Mouse (Mus musculus) cerebellum, postnatal 10 days (tissue): ENCODE measurements around the gene Surf4.

Experiments
- DNase-seq, 2 experiments: peaks; one replicate each; pipeline ENCODE4 v3.0.0; 2021; ENCODE audit warnings: mixed read lengths in 2 of 2

Surf4 gene

GRCm38 (mm10) chr2:26933304-26934055, at the start of gene Surf4, which contains the start of gene Stkld1:
Gene Surf4 (minus strand): TSS chr2:26933928.
Gene Stkld1 (plus strand): TSS chr2:26934047.
- DNase-seq, result peak; percentile 96 to 97

- no peak for DNase-seq
These were observed 46.6 kb upstream of the Surf4 start for GRCm38 (mm10) chr2:26980361-26980760.

DNA sequence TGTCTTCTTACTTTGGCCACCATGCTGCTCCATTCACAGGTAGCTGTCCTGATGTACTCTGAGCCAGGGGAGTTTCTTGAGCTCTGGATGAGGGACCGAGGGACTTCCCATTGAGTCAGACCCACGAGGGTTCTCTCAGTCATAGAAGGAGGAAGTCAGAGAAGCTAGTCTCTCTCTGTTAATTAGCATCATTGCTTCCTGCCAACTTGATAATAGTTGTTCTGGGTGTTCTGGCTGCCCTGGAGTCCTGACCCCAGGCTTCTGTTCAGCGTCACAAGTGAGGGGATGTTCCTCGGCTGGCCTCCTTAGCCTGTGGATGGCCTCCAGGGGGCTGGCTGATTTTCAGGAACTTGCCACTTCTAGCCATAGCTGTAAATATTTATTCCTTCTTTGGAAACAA, 40.2 kb upstream of the Surf4 start:
- no peak for DNase-seq

DNA sequence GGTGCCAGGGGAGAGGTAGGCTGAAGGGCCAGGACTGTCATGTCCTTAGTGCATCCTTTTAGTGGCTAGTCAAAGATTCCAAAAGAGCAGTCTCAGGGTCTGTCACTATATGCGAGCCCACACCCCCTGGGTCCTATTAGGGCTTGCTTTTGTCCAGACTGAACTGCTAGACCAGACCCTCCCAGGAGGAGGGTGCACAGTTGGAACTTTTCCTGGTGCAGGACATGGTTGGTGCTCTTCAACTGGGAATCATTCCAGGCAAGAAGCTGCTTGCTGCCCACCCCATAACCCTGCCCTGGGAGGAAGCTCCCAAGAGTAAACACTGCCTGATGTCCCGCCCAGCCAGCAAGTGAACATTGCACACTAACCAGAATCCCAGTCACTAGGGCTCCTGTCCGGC, 39.4 kb upstream of the Surf4 start, which contains the start of gene Adamts13:
Gene Adamts13 (plus strand): TSS at position 301 of the 400 bp plus-strand sequence.
- DNase-seq, result no peak

GRCm38 (mm10) chr2:26967262-26967661, 33.5 kb upstream of the Surf4 start:
- DNase-seq, result no peak

- peak in 1 of 2 experiments; percentile 29 for DNase-seq
These were observed 31.1 kb upstream of the Surf4 start for GRCm38 (mm10) chr2:26964724-26965370.

DNA sequence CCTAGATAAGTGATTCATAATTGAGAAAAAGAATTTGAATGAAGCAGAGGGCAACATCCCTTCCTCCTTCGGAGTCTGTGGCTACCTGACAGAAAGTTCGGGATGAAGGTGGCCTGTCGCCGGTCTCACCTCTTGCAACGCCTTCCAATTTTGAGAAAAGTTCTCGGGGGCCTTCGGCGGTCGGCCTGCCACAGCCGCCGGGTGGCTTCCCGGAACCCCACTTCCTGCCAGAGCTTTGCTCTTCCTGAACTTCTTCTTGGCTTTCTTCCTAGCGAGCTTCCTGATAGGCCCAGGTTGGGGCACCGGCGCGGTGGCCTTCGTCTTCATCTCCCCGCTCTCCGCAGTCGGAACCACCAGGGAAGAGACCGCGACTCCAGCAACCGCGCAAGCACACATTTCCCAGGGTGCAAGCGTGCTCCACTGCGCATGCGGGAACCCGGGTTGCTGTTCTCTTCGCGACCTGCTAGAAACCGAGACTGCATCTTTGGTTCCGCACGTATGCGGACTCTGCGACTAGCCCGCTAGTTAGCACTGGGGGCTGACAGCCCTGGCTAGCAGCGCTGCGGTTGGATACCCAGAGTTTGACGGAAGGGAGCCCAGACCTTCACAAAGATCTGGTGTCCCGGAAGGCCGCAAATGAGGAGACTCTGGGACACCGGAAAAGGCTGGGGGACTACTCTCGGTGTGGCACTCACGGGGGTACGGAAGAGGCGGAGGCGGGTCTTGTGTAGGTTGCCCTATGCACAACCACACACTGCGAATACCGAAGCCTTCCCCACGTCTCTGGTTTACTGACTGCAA, 30.4 kb upstream of the Surf4 start, which contains the start of gene Rexo4:
Gene Rexo4 (minus strand): TSS at position 464 of the 801 bp plus-strand sequence.
- DNase-seq, result peak; percentile 96 to 97

DNA sequence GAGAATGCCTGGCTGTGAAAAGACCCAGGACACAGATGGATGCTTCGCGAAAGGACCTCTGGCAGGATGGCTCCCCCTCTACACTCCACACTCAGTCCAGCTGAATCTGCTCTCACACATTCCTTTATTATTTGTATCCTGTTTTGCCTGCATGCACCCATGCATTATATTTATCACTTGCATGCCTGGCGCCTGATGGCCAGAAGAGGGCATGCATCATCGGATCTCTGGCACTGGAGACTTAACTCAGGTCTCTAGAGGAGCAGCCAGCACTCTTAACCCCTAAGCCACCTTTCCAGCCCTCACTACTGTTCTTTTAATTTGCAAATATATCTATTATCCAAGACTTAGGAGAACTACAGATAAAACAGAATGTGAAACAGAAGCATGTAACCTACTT, 27.0 kb upstream of the Surf4 start:
- peak; percentile 47 to 53 for DNase-seq

DNA sequence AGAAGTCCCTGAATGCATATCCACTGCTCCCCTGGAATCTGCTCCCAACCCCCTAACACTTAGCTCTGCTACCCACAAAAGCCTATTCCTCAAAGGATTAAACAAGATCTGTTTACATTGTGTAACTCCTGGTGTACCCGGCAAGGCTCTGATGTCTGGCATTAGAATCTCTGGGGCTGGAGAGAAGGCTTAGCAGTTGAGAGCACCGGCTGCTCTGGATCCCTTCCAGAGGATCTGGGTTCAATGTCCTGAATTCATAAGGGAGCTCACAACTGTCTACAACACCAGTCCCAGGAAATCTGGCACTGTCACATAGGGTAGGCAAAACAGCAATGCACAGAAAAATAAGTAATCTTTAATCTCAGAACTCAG, 23.7 kb upstream of the Surf4 start:
- no peak for DNase-seq

DNA sequence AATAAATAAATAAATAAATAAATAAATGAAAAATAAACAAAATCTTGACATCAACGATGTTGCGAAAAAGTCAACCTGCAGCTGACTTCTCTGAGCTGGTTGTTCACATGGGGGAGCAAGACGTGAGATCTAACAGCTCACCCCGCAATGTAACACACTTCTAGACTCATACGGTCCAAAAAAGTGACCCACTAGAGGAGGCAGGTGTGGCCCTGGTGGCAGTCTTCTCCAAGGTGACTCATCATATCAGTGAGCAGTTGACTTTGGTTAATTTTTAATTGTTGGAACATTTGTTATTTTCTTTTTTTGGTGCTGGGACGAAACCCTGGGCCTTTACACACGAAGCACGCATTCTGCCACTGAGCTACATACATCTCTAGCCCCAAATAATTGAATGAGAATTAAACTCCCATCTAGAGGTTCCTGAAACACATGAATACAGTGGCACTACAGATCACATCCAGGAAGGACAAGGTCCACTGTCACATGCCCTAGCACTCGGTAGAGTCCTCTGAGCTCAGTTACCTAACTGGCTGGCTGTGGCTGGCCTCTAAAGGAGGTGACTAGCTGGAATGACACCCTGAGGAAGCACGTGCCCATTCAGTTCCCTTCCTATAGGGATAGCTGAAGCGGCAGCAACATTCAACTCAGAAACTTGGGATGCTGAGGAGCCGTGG, 23.2 kb upstream of the Surf4 start:
- no peak for DNase-seq

DNA sequence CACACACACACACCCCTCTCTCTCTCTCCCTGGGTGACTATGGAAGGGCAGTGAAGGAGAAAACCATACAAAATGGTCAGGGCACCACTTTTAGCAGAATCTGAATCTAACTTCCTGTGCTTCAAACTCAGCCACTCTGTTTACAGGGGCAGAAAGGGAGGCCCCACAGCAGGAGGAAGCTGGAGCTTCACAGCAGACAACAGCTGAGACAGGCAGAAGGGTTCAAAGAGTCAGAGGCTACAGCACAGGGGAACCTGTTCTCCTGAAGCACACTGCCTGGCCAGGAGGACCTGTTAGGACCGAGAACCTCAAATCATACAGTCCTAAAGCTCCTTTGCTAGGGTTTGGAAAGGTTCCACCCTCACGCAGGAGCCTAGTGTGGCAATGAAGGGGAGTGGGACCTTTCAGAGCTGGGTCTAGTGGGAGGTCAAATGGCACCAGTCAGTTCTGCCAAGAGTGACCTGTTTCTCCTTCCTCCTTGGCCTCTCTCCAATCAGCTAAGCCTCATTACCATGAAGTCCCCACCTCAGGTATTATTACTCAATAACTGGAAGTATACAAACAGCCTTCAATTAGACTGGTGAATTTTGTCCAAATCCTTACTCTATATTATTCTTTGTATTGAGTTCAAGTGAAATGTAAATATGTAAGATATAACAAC, 21.1 kb upstream of the Surf4 start:
- no peak for DNase-seq

DNA sequence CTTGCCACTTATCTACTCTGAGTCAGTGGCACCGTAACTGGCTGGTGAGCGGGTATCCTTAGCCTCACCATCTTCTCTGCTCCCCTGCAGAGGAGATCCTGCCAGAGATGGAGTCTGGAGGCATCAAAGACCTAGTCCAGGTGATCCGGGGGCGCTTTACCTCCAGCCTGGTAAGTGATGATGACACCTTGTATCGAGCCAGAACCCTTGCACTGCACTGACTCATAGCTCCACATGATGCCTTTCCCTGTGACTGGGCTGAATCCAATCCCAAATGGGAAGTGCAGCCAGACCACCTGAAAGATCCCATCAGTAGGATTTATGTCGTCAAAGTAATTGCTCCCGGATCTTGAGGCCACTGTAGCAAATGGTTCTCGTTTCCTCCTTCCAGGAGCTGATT, 19.1 kb upstream of the Surf4 start:
- no peak for DNase-seq

DNA sequence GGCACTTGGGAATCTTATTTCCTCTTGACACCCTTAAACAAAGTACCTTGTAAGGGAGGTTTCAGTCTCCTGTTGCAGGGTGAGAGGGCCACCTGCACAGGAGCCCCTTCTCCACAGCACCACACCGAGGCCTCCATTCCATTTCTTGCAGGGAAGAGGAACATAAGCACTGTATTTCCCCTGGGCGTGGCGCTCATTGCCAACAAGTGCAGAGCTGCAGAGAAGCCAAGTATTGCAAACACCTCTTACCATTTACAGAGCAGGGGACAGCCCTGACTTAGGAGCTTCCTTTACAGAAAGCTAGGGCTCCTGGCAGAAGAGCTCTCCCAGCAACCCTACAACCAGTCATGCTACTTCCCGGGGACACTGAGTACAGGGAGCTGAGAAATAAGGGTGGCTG, 18.5 kb upstream of the Surf4 start:
- DNase-seq, result no peak

DNA sequence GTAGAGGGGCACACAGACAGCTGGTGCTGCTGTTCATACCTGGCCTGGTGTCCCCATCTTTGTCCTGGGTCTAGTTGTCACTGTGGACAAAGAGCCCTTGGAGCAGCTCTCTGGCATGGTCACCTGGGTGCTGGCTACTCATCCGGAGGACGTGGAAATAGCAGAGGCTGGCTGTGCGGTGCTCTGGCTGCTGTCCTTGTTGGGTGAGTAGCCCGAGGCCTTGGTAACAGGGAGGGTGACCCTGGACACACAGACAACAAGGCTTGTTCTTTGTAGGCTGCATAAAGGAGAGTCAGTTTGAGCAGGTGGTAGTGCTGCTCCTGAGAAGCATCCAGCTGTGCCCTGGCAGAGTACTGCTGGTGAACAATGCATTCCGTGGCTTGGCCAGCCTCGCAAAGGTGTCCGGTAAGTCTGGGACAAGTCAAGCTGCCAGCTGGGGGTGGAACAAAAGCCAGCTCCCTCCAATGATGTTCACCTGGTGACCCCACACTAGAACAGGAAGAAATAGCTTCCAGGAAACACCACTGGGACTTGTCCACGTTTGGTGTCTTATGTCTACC, 17.7 kb upstream of the Surf4 start:
- DNase-seq, result peak in 1 of 2 experiments; percentile 32

DNA sequence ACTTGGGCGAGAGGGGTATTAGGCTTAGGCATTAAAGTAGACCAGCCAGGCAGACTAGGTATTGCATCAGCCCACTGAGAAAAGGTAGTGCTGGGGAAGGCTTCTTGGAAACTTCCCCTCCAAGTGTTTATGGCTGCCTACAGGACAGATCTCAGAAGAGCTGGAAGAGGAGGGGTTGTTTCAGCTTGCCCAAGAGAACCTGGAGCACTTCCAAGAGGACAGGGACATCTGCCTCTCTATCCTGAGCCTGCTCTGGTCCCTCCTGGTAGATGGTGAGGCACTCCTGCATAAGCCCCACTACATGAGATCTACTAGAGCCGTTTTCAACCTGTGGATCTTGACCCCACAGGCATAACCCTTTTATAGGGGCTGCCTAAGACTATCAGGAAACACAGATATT, 16.7 kb upstream of the Surf4 start:
- DNase-seq, result peak; percentile 55 to 63

DNA sequence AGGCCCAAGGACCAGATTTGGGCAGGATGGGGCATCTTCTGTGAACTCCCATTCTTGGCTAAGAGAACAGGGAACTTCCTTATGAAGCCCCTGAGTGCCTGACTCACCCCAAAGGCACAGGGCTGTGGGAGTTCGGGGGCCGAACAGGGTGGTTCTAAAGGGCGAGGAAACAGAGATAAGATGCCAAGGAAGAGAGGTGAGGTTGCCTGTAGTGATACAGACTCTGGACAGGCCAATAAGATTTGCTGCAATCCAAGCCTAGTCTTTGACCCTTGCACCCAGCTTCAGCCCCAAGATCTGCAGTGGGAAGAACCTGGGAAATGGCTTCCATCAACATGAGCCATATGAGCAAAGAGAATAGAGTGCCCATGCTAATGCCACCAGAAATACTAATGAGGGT, 9.5 kb upstream of the Surf4 start:
- DNase-seq, result no peak

GRCm38 (mm10) chr2:26941539-26941938, 7.8 kb upstream of the Surf4 start:
- no peak for DNase-seq

DNA sequence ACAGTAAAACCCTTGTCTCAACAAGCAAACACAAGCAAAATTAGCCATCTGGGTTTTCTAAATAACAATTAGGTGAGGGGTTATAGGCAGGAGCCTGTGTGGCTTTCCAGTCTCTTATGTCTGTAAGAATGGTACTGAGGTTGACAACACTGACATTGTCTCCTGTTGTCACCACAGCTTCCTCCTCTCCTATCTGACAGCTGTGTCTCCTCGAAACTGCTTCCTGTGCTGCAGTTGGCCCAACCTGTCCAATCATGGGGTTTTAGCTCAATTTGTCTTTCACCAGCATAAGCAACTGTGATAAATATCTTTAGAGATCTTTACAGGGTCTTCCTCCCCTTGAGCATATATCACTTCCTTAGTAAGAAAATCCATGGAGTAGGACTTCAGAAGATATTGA, 2.7 kb upstream of the Surf4 start:
- DNase-seq, result no peak

GRCm38 (mm10) chr2:26935286-26935685, 1.6 kb upstream of the Surf4 start:
- DNase-seq, result no peak

DNA sequence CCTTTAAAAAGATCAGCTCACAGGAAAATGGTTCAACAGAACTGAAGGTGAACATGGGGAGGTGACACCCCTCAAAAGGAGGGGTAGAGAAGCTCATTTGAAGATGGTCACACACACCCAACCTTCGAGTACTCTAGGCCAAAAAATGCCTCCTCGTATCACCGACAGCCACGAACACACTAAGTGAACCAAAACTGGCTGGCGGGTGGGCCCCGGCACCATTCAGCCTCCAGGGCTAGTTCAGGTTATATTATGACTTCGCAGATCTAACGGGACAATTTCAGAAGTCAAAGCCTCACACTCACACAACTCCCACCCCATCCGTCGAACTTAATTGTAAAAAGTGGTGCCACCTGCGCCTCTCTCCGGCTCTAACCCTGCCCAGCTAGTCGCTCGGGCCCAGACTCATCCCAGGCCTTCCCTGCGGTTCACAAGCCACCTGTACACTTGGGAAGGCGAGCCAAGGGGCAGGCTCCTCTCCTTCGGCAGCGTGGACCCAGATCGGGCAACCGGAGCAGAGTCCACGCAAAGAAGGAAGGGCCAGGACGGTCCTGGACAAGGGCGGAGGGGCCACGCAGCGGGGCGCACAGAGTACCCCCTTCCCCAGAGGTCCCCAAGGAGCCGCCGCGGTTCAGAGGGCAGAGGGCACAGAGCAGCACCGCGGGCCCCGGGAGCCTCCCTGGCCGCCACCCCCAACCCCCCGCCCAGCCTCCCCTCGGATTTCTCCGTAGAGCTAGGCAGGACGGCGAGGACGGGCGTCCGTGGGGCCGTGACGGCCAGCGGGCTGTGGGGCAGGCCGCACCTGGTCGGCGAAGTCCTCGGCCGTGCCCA, 1.0 kb downstream of the Surf4 start:
- peak; percentile 70 for DNase-seq

DNA sequence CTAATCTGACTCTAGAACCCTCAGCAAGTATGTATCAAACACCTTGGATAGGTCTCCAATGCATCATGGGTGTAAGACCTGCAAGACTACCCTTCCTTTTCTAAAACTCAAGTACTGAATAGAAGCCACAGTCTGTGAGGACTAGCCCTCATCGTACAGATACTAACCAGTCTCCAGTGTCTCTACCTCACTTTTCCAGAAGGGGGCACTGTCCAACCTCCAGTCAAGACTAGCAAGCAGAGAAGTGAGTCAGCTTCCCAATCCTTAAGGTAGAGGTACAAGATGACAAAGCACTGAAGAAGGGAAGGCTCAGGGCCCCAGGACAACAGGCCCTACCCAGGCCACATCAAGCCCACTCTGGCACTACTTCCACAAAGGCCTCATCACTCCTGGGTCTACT, 3.3 kb downstream of the Surf4 start:
- DNase-seq, result peak; percentile 82 to 89
